Mouse (Mus musculus): ENCODE data around the gene Rpl11. TPM values are rescaled to one million over a fixed set of nuclear protein-coding genes. Genes with fewer than 3 reads are reported as not detected.
A peak's percentile ranks its signal among the peaks of the same experiment; 100 is the strongest.

Gene Rpl11
- polyA plus RNA-seq, 1 experiment from 2014 or later = 467 TPM

DNA sequence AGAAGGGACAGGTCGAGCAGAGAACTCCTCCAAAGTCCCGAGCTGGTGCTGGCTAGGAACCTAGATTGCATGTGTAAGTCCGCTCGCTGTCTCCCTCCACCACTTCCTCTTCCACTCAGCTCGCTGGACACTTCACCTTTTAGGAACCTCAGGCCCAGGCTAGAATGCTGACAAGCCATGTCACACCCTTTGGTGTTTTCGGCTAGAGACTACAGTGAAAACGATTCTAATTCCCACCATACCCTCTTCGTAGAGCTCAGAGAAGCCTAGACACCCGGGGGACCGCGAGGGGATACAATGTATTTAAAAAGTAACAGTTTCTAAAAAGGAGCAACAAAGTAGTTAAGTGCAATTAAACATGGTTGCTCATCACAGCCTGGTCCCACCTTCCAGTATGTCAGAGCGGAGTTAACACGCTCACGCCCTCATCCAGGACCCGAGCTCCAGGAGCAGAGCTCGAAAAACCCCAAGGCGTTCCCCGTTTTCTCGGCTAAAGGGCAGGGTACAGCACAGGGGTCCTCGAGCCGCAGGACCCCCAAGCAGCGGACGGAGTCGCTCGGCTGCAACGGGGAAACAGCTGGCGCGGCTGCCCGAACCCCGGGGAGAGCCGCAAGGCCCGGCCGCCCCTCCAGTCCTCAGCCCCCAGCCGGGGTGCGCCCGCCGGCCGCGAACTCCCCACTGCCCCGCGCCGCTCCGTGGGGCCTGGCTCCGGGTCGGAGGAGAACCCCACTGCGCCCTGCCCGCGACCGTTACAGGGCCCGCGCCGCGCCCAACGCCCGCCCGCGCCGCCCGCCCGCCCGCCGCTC is 32.3 kb downstream of the Rpl11 start:
- Histone ChIP-seq H3K4me2 (ENCODE audit: low read depth, low read length) (peak overlapping the region; percentile 80), H3K27me3 (replicated peaks; ENCODE audit: control insufficient read depth, insufficient read depth, low read length) (no peaks in the 10 kb centered on the region), H3K36me3 (ENCODE audit: control insufficient read depth, insufficient read depth, low read length) (no peaks in the 10 kb centered on the region), H3K9me3 (ENCODE audit: control insufficient read depth, low read length) (no peaks in the 10 kb centered on the region), H3K9ac (ENCODE audit: low read depth, low read length) (peak overlapping the region; percentile 99), H3K27ac (ENCODE audit: low read length) (peak overlapping the region; percentile 92), H3K4me3 (ENCODE audit: low read length) (peak overlapping the region; percentile 99), H3K4me1 (ENCODE audit: control insufficient read depth, insufficient read depth, low read length) (peaks cover 15% of the 10 kb centered on the region)
- ATAC-seq = peak; percentile 77
- under 1% methylated on average over 55 of the region's 62 CpGs for WGBS

DNA sequence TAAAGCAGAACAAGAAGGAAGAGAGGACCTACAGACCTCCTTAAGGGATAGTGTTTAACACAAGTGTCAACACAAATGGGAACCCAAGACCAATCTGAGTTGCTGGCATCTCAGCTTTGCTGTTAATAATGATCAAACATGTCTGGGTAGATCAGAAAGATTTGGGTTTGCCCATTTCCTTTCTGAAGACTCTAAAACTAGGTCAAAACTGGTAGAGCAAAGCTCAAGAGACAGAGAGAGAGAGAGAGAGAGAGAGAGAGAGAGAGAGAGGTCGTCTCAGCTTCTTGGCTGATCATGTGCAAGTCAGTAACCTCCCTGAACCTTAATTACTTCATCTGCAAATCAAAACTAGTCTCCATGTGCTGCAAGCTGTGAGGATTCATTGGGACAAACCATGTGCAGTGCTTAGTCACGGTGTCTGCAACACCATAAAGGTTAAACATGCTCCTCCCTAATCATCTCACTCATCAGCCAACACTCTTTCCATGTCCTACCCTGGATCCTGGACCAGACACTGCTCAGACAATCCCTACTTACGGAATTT is 37.1 kb downstream of the Rpl11 start:
- Histone ChIP-seq H3K9me3 (ENCODE audit: control insufficient read depth, low read length) (no peaks in the 10 kb centered on the region), H3K4me1 (ENCODE audit: control insufficient read depth, insufficient read depth, low read length) (peaks cover 15% of the 10 kb centered on the region), H3K4me3 (ENCODE audit: low read length) (no peak overlapping the region), H3K27me3 (replicated peaks; ENCODE audit: control insufficient read depth, insufficient read depth, low read length) (no peaks in the 10 kb centered on the region), H3K27ac (ENCODE audit: low read length) (no peak overlapping the region), H3K36me3 (ENCODE audit: control insufficient read depth, insufficient read depth, low read length) (peaks cover 6% of the 10 kb centered on the region), H3K4me2 (ENCODE audit: low read depth, low read length) (no peak overlapping the region), H3K9ac (ENCODE audit: low read depth, low read length) (no peak overlapping the region)
- ATAC-seq = no peak
- 79% methylated on average over 3 of the region's 3 CpGs for WGBS

DNA sequence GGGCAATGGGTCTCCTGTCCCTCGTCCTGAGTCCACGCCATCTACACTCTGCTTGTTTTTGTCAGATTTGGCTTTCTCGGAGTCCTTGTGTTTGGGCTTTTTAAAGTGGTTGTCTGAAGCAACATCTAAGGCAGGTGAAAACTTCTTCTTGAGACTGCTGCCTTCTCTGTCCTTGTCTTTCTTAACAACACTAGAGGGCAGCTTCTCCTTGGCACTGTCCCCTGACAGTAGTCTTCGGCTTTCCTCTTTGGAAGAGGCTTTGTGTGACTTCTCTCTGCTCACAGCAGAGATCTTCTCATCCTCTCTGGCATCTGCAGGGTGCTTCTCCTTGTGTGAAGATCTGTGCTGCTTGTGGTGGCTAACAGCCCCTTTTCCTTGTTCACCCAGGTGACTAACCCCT is 42.6 kb downstream of the Rpl11 start:
- peaks cover 29% of the 10 kb centered on the region for H3K36me3 ChIP-seq (ENCODE audit: control insufficient read depth, insufficient read depth, low read length)
- ATAC-seq = no peak
- H3K9ac ChIP-seq (ENCODE audit: low read depth, low read length) = no peak overlapping the region
- no peaks in the 10 kb centered on the region for H3K4me1 ChIP-seq (ENCODE audit: control insufficient read depth, insufficient read depth, low read length)
- H3K4me2 ChIP-seq (ENCODE audit: low read depth, low read length) = no peak overlapping the region
- no peaks in the 10 kb centered on the region for H3K27me3 ChIP-seq (replicated peaks; ENCODE audit: control insufficient read depth, insufficient read depth, low read length)
- H3K9me3 ChIP-seq (ENCODE audit: control insufficient read depth, low read length) = no peaks in the 10 kb centered on the region
- no peak overlapping the region for H3K4me3 ChIP-seq (ENCODE audit: low read length)
- no peak overlapping the region for H3K27ac ChIP-seq (ENCODE audit: low read length)
- WGBS = 91% methylated on average over 4 of the region's 4 CpGs

DNA sequence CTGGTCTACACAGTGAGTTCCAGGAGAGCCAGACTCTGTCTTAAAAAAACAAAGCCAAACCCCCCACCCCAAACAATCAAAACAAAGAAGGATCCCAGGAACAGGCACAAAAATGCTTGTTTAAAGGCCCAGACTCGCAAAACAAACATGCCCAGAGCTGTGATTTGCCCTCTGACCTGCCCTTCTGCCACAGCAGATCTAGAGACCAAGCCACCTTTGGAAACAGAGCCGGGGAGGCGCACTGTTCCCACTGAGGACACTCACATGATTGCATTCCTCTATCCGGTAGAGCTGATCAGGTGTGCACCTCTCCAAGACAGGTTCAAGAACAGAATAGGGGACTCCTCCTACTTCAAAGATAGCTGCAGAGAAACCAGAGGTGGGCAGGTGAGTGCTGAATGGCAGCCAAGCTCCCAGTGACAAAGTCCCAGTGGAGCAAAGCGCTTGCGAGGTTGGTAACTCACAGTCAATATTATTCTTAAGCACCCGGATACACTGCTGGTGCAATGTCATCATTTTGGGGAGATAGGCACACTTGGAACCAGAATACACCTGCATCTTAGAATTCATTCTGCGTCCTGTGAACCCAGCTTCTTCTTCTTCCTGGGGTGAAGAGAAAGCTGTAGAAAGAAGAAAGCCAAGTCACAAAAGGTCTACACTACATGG is 44.3 kb downstream of the Rpl11 start:
- 87% methylated on average over 8 of the region's 8 CpGs for WGBS
- Histone ChIP-seq H3K4me3 (ENCODE audit: low read length) (no peak overlapping the region), H3K4me1 (ENCODE audit: control insufficient read depth, insufficient read depth, low read length) (no peaks in the 10 kb centered on the region), H3K4me2 (ENCODE audit: low read depth, low read length) (no peak overlapping the region), H3K27ac (ENCODE audit: low read length) (no peak overlapping the region), H3K9ac (ENCODE audit: low read depth, low read length) (no peak overlapping the region), H3K36me3 (ENCODE audit: control insufficient read depth, insufficient read depth, low read length) (peaks cover 38% of the 10 kb centered on the region), H3K9me3 (ENCODE audit: control insufficient read depth, low read length) (no peaks in the 10 kb centered on the region), H3K27me3 (replicated peaks; ENCODE audit: control insufficient read depth, insufficient read depth, low read length) (no peaks in the 10 kb centered on the region)
- no peak for ATAC-seq

DNA sequence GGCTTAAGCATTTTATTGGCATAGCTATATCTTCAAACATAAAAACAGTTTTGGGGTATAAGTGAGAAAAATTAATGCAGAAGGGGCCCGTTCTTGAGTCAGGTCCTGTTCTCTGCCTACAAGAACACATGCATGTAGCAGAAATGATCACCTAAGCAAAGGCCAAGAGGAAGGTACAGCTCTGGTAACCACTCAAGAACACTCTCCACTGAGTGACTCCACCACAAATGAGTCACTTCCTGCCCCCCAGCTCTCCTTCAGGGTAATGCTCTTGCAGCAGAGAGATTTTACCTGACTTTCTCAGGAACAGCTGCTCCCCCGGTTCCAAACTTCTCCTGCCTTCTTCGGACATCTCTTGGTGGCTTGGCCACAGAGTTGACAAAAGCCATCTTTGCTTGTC is 46.4 kb downstream of the Rpl11 start:
- Histone ChIP-seq H3K4me2 (ENCODE audit: low read depth, low read length) (no peak overlapping the region), H3K27ac (ENCODE audit: low read length) (no peak overlapping the region), H3K36me3 (ENCODE audit: control insufficient read depth, insufficient read depth, low read length) (peaks cover 42% of the 10 kb centered on the region), H3K4me1 (ENCODE audit: control insufficient read depth, insufficient read depth, low read length) (no peaks in the 10 kb centered on the region), H3K9me3 (ENCODE audit: control insufficient read depth, low read length) (no peaks in the 10 kb centered on the region), H3K4me3 (ENCODE audit: low read length) (no peak overlapping the region), H3K9ac (ENCODE audit: low read depth, low read length) (no peak overlapping the region), H3K27me3 (replicated peaks; ENCODE audit: control insufficient read depth, insufficient read depth, low read length) (no peaks in the 10 kb centered on the region)
- WGBS = 91% methylated on average over 3 of the region's 3 CpGs
- ATAC-seq = no peak

DNA sequence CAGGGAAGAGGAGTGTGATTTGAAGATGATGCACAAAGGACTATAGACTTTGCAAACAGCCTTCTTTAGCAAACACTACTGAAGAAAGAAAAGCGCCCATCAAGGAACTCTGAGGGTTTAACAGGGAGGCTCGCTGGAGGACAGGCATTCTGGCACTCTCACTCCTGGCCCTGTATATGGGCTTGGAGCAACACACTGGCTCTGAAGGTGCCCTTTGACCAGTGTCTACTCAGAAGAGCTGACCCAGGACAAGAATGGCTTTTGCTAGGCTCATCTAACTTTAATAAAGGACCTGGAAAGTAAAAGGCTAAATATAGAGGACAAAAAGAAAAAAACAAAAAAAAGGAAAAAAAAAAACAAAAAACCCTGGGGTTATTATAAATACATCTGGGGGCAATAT is 48.3 kb downstream of the Rpl11 start:
- no peaks in the 10 kb centered on the region for H3K4me1 ChIP-seq (ENCODE audit: control insufficient read depth, insufficient read depth, low read length)
- H3K27me3 ChIP-seq (replicated peaks; ENCODE audit: control insufficient read depth, insufficient read depth, low read length) = no peaks in the 10 kb centered on the region
- no peak overlapping the region for H3K4me3 ChIP-seq (ENCODE audit: low read length)
- no peak overlapping the region for H3K4me2 ChIP-seq (ENCODE audit: low read depth, low read length)
- H3K9me3 ChIP-seq (ENCODE audit: control insufficient read depth, low read length) = no peaks in the 10 kb centered on the region
- peaks cover 33% of the 10 kb centered on the region for H3K36me3 ChIP-seq (ENCODE audit: control insufficient read depth, insufficient read depth, low read length)
- WGBS = 87% methylated on average over 2 of the region's 2 CpGs
- H3K9ac ChIP-seq (ENCODE audit: low read depth, low read length) = no peak overlapping the region
- no peak overlapping the region for H3K27ac ChIP-seq (ENCODE audit: low read length)
- no peak for ATAC-seq

DNA sequence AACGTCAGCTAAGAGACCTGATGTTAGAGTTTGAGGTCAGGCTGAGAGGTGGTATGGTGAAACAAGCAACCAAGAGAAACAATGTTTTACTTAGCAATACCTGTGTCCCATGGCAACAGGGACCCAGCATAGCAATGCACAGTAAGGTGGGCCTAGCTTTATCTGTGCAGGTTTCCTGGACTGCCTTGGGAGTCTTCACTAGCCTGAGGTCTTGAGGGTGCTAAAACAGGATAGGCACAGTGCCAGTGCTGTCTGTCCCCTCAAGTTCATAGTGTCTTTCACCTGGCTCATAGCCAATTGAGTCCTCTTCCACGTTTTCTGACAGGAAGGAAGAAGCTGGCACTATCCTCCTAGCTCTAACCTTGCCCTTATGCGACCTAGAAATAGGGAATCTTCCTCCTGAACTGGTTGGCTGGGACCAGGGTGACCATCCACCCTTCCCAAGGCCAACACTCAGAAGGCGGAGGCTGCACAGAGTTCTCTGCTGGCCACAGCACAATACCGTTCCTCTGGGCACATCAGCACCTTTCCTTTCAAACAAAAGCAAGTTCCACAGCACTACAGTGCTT is 49.0 kb downstream of the Rpl11 start:
- Histone ChIP-seq H3K9me3 (ENCODE audit: control insufficient read depth, low read length) (no peaks in the 10 kb centered on the region), H3K27ac (ENCODE audit: low read length) (no peak overlapping the region), H3K4me3 (ENCODE audit: low read length) (no peak overlapping the region), H3K36me3 (ENCODE audit: control insufficient read depth, insufficient read depth, low read length) (peaks cover 28% of the 10 kb centered on the region), H3K4me2 (ENCODE audit: low read depth, low read length) (no peak overlapping the region), H3K9ac (ENCODE audit: low read depth, low read length) (no peak overlapping the region), H3K27me3 (replicated peaks; ENCODE audit: control insufficient read depth, insufficient read depth, low read length) (no peaks in the 10 kb centered on the region), H3K4me1 (ENCODE audit: control insufficient read depth, insufficient read depth, low read length) (no peaks in the 10 kb centered on the region)
- WGBS = 86% methylated on average over 5 of the region's 5 CpGs
- ATAC-seq = no peak

DNA sequence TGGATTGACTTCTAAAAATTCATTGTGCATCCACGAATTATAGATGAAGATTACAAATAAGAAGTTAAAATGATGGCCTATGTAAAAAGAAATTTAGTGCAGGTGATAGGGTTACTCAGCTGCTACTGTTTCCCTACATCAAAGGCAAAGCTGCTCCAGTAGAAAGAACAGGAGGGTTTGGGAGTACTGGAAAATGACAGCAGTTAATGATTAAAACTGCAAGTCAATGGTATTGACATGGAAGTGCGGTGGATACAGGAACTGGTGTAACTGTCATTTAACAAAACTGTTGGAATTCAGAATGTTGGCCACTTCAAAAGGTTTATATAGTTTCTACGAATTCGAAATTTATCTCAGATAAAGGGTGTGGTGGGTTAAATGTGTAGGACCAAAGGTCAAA is 58.1 kb downstream of the Rpl11 start:
- no peak overlapping the region for H3K9ac ChIP-seq (ENCODE audit: low read depth, low read length)
- no peak overlapping the region for H3K4me3 ChIP-seq (ENCODE audit: low read length)
- no peaks in the 10 kb centered on the region for H3K4me1 ChIP-seq (ENCODE audit: control insufficient read depth, insufficient read depth, low read length)
- WGBS = 89% methylated on average over 4 of the region's 4 CpGs
- ATAC-seq = no peak
- no peaks in the 10 kb centered on the region for H3K36me3 ChIP-seq (ENCODE audit: control insufficient read depth, insufficient read depth, low read length)
- H3K9me3 ChIP-seq (ENCODE audit: control insufficient read depth, low read length) = peaks cover 4% of the 10 kb centered on the region; the same call in 1 of the 2 replicates
- H3K27ac ChIP-seq (ENCODE audit: low read length) = no peak overlapping the region
- no peak overlapping the region for H3K4me2 ChIP-seq (ENCODE audit: low read depth, low read length)
- H3K27me3 ChIP-seq (replicated peaks; ENCODE audit: control insufficient read depth, insufficient read depth, low read length) = no peaks in the 10 kb centered on the region

DNA sequence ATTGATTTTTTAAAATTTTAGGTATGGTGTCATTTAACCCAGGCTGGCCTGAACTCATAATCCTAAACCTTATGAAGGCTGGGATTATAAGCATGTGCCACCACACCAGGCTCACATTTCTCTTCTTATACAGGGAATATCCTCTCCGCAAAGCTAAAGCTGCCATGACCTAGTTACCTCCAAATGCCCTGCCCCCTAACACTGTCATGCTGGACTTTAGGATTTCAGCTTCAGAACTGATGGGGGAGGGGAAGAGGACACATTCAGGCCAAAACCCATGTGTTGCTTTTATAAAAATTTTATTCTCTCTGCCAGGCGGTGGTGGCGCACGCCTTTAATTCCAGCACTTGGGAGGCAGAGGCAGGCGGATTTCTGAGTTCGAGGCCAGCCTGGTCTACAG is 59.3 kb downstream of the Rpl11 start:
- Histone ChIP-seq H3K36me3 (ENCODE audit: control insufficient read depth, insufficient read depth, low read length) (no peaks in the 10 kb centered on the region), H3K4me1 (ENCODE audit: control insufficient read depth, insufficient read depth, low read length) (no peaks in the 10 kb centered on the region), H3K27ac (ENCODE audit: low read length) (no peak overlapping the region), H3K9me3 (ENCODE audit: control insufficient read depth, low read length) (peaks cover 4% of the 10 kb centered on the region; the same call in 1 of the 2 replicates), H3K9ac (ENCODE audit: low read depth, low read length) (no peak overlapping the region), H3K4me3 (ENCODE audit: low read length) (no peak overlapping the region), H3K27me3 (replicated peaks; ENCODE audit: control insufficient read depth, insufficient read depth, low read length) (no peaks in the 10 kb centered on the region), H3K4me2 (ENCODE audit: low read depth, low read length) (no peak overlapping the region)
- ATAC-seq = no peak
- WGBS = 94% methylated on average over 6 of the region's 6 CpGs
